Mouse (Mus musculus): ENCODE measurements around the gene Ablim1.

Gene Ablim1

GRCm38 (mm10) chr19:57212406-57212805 is 102.3 kb downstream of the Ablim1 start:
- no peak for DNase-seq

GRCm38 (mm10) chr19:57211444-57212111 is 103.1 kb downstream of the Ablim1 start:
- DNase-seq = peak; percentile 90

GRCm38 (mm10) chr19:57210924-57211323 is 103.8 kb downstream of the Ablim1 start:
- no peak for DNase-seq

GRCm38 (mm10) chr19:57204101-57204500 is 110.6 kb downstream of the Ablim1 start:
- no peak for DNase-seq

GRCm38 (mm10) chr19:57202554-57202953 is 112.2 kb downstream of the Ablim1 start:
- DNase-seq = no peak

GRCm38 (mm10) chr19:57201090-57201483 is 113.6 kb downstream of the Ablim1 start:
- DNase-seq = no peak

GRCm38 (mm10) chr19:57200477-57201089 is 114.1 kb downstream of the Ablim1 start:
- no peak for DNase-seq

GRCm38 (mm10) chr19:57199361-57199760 is 115.4 kb downstream of the Ablim1 start:
- DNase-seq = no peak

GRCm38 (mm10) chr19:57198531-57198930 is 116.2 kb downstream of the Ablim1 start:
- DNase-seq = no peak

- no peak for DNase-seq
Measured at GRCm38 (mm10) chr19:57198029-57198428, 116.7 kb downstream of the Ablim1 start.

- DNase-seq = peak; percentile 33
Measured at GRCm38 (mm10) chr19:57197043-57197817, 117.5 kb downstream of the Ablim1 start.

GRCm38 (mm10) chr19:57196616-57197015 is 118.1 kb downstream of the Ablim1 start:
- no peak for DNase-seq

- no peak for DNase-seq
Measured at GRCm38 (mm10) chr19:57195169-57195930, 119.4 kb downstream of the Ablim1 start.

- DNase-seq = no peak
Measured at GRCm38 (mm10) chr19:57193958-57194357, 120.8 kb downstream of the Ablim1 start.

GRCm38 (mm10) chr19:57193382-57193781 is 121.3 kb downstream of the Ablim1 start:
- no peak for DNase-seq

- no peak for DNase-seq
Measured at GRCm38 (mm10) chr19:57191109-57191508, 123.6 kb downstream of the Ablim1 start.

GRCm38 (mm10) chr19:57189427-57189826 is 125.3 kb downstream of the Ablim1 start:
- no peak for DNase-seq

GRCm38 (mm10) chr19:57188553-57188952 is 126.2 kb downstream of the Ablim1 start:
- no peak for DNase-seq

GRCm38 (mm10) chr19:57185021-57185420 is 129.7 kb downstream of the Ablim1 start:
- no peak for DNase-seq

GRCm38 (mm10) chr19:57182938-57183720 is 131.6 kb downstream of the Ablim1 start:
- DNase-seq = no peak

- no peak for DNase-seq
Measured at GRCm38 (mm10) chr19:57181852-57182528, 132.7 kb downstream of the Ablim1 start.

- no peak for DNase-seq
Measured at GRCm38 (mm10) chr19:57181317-57181716, 133.4 kb downstream of the Ablim1 start.

Data from layer of hippocampus, adult 9-11 months (tissue).